Mouse (Mus musculus) liver, embryonic 13.5 days (tissue): Measurements from ENCODE around the gene Slc43a2. TPM values are rescaled to one million over a fixed set of nuclear protein-coding genes. Genes with fewer than 3 reads are reported as not detected.

ENCODE experiments used
- ATAC-seq: fragments of 200-750 bp; cut with Nextera tagmentation; 2 replicates; pipeline ENCODE4 v1.8.0; 2017; ENCODE audit warnings: low read depth, mild to moderate bottlenecking, moderate number of reproducible peaks, moderate library complexity
- DNase-seq: peaks from one replicate; pipeline ENCODE4 v3.0.0; 2022
- H3K27ac ChIP-seq: fragments of 300-500 bp; sonication (generic); 2 replicates; pipeline ENCODE4 v1.5.1; 2015; ENCODE audit warnings: moderate library complexity, mild to moderate bottlenecking, inconsistent platforms
- H3K27me3 ChIP-seq: fragments of 300-500 bp; sonication (generic); 2 replicates; pipeline ENCODE4 v1.6.1; 2015; ENCODE audit warnings: mild to moderate bottlenecking, inconsistent platforms
- H3K36me3 ChIP-seq: fragments of 300-500 bp; sonication (generic); 2 replicates; pipeline ENCODE4 v1.6.1; 2015; ENCODE audit warnings: mild to moderate bottlenecking, inconsistent platforms
- H3K4me1 ChIP-seq: fragments of 300-500 bp; sonication (generic); replicated peaks from 2 replicates; pipeline ENCODE4 v1.6.1; 2015; ENCODE audit warnings: inconsistent platforms
- H3K4me2 ChIP-seq: fragments of 300-500 bp; sonication (generic); 2 replicates; pipeline ENCODE4 v1.6.1; 2015; ENCODE audit warnings: inconsistent platforms, mild to moderate bottlenecking, moderate library complexity
- H3K4me3 ChIP-seq: fragments of 300-500 bp; sonication (generic); replicated peaks from 2 replicates; pipeline ENCODE4 v1.5.1; 2015; ENCODE audit warnings: mild to moderate bottlenecking, inconsistent platforms
- H3K9ac ChIP-seq: fragments of 300-500 bp; sonication (generic); 2 replicates; pipeline ENCODE4 v1.6.1; 2015; ENCODE audit warnings: mild to moderate bottlenecking, inconsistent platforms
- H3K9me3 ChIP-seq: fragments of 300-500 bp; sonication (generic); replicated peaks from 2 replicates; pipeline ENCODE4 v1.6.1; 2016; ENCODE audit warnings: inconsistent platforms
- WGBS: fragments of 180-500 bp; shearing (Covaris S2); methylation state at CpG from one replicate; pipeline ENCODE4 v1.1.7; 2015; ENCODE audit not compliant: insufficient replicate concordance; 5-methylcytosine and 5-hydroxymethylcytosine counted together
- polyA plus RNA-seq: library from polyadenylated mRNA; unstranded; fragments of >200 nt; fragmentation: Nextera tagmentation; extraction: Ambion mirVana; gene quantifications from 2 replicates; pipeline ENCODE4 v1.2.1, GENCODE M21; 2015

Slc43a2 gene
- polyA plus RNA-seq, 1 experiment from 2014 or later: 3.7 TPM

DNA sequence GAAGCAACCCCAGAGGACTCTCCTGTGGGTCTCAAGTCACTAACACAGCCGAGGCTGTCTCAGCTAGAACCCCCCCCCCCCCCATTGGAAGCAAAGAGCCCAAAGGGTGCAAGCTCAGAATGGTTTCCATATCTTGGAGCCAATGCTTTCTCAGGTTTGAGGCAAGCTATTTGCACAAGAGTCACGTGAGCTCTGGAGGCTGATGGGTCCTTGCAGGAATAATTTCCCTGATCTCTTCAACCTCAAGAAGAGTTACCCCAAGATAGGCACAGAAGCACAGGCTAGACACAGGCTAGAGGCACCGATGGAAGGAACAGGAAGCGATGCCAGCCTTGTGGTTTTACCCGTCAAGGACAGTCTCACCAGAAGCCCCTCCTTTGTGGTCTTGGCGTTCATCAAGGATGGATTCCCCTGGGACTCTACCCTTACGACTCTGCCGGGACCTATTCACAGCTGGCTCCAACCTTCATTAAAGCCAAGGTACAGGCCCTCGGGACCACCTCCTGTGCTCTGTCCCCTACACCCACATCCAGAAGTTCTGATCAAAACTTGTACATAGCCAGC, 44.1 kb downstream of the Slc43a2 start:
- ATAC-seq: no peak
- H3K27ac ChIP-seq: no peak overlapping the region
- peaks cover 27% of the 10 kb centered on the region for H3K4me1 ChIP-seq
- H3K9ac ChIP-seq: no peak overlapping the region
- H3K4me2 ChIP-seq: no peak overlapping the region
- 32% methylated on average over 9 of the region's 9 CpGs for WGBS
- peaks cover 5% of the 10 kb centered on the region; the same call in 1 of the 2 replicates for H3K27me3 ChIP-seq
- H3K9me3 ChIP-seq: no peaks in the 10 kb centered on the region
- no peak overlapping the region for H3K4me3 ChIP-seq
- DNase-seq: no peak
- H3K36me3 ChIP-seq: no peaks in the 10 kb centered on the region

GRCm38 (mm10) chr11:75578609-75579008, 47.1 kb downstream of the Slc43a2 start:
- WGBS: 76% methylated on average over 5 of the region's 5 CpGs
- H3K27me3 ChIP-seq: no peaks in the 10 kb centered on the region
- DNase-seq: no peak

DNA sequence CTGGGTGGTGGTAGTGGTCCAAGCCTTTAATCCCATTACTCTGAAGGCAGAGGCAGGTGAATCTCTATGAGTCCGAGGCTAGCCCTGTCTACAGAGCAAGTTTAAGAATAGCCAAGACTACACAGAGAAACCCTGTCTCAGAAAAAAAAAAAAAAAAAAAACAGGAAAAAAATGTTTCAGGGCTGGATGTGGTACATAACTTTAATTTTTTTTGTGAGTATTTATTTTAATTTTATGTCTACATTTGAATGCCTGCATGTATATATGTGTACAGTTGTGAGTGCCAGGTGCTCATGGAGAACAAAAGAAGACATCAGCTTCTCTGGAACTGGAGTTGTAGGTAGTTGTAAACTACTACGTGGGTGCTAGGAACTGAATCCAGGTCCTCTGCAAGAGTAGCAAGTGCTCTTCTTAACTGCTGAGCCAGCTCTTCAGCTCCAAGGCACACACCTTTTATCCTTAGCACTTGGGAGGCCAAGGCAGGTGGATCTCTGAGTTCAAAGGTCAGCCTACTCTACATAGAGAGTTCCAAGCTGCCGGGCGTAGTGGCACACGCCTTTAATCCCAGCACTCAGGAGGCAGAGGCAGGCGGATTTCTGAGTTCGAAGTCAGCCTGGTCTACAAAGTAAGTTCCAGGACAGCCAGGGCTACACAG, 50.1 kb downstream of the Slc43a2 start:
- no peaks in the 10 kb centered on the region for H3K36me3 ChIP-seq
- WGBS: 87% methylated on average over 7 of the region's 7 CpGs
- no peak overlapping the region for H3K4me3 ChIP-seq
- ATAC-seq (no peak), DNase-seq (no peak)
- H3K9me3 ChIP-seq: no peaks in the 10 kb centered on the region
- no peaks in the 10 kb centered on the region for H3K4me1 ChIP-seq
- no peak overlapping the region for H3K4me2 ChIP-seq
- no peaks in the 10 kb centered on the region for H3K27me3 ChIP-seq
- no peak overlapping the region for H3K27ac ChIP-seq
- no peak overlapping the region for H3K9ac ChIP-seq

More at GRCm38 (mm10) chr11:75578609-75579008, 47.1 kb downstream of the Slc43a2 start:
- Histone ChIP-seq H3K4me3 (no peak overlapping the region), H3K27ac (no peak overlapping the region), H3K9ac (no peak overlapping the region), H3K36me3 (no peaks in the 10 kb centered on the region), H3K4me2 (no peak overlapping the region), H3K9me3 (no peaks in the 10 kb centered on the region), H3K4me1 (no peaks in the 10 kb centered on the region)
- ATAC-seq: no peak

- no peak for DNase-seq
- no peaks in the 10 kb centered on the region for H3K36me3 ChIP-seq
- no peaks in the 10 kb centered on the region for H3K9me3 ChIP-seq
- H3K4me1 ChIP-seq: peaks cover 10% of the 10 kb centered on the region
- H3K27me3 ChIP-seq: no peaks in the 10 kb centered on the region
- no peak overlapping the region for H3K4me3 ChIP-seq
- 65% methylated on average over 2 of the region's 2 CpGs for WGBS
- H3K9ac ChIP-seq: no peak overlapping the region
- ATAC-seq: no peak
- H3K27ac ChIP-seq: no peak overlapping the region
- H3K4me2 ChIP-seq: no peak overlapping the region
These were observed 52.0 kb downstream of the Slc43a2 start for GRCm38 (mm10) chr11:75583521-75583920.

DNA sequence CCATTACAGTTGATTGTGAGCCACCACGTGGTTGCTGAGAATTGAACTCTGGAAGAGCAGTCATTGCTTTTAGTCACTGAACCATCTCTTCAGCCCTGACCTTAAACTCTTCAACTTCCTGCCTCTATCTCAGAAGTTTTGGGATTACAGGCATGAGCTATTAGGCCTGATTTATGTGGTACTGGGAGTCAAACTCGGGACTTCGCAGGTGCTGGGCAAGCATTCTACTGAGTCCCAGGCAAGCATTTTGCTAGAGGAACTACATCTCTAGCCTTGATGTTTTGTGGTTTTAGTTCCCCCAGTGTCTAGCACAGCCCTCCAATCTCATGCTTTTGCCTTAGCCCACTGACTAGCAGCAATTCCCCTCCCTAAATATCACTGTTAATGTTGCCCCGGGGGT, 53.6 kb downstream of the Slc43a2 start:
- Histone ChIP-seq H3K9me3 (no peaks in the 10 kb centered on the region), H3K4me1 (peaks cover 22% of the 10 kb centered on the region), H3K27ac (no peak overlapping the region), H3K9ac (no peak overlapping the region), H3K27me3 (no peaks in the 10 kb centered on the region), H3K4me3 (no peak overlapping the region), H3K36me3 (no peaks in the 10 kb centered on the region), H3K4me2 (no peak overlapping the region)
- DNase-seq (no peak), ATAC-seq (no peak)
- 49% methylated on average over 4 of the region's 4 CpGs for WGBS

GRCm38 (mm10) chr11:75585978-75586377, 54.5 kb downstream of the Slc43a2 start:
- no peak overlapping the region for H3K4me2 ChIP-seq
- H3K9ac ChIP-seq: no peak overlapping the region
- H3K4me1 ChIP-seq: peaks cover 27% of the 10 kb centered on the region
- WGBS: 67% methylated on average over 5 of the region's 5 CpGs
- H3K27me3 ChIP-seq: no peaks in the 10 kb centered on the region
- no peaks in the 10 kb centered on the region for H3K36me3 ChIP-seq
- H3K4me3 ChIP-seq: no peak overlapping the region
- DNase-seq (no peak), ATAC-seq (no peak)
- no peak overlapping the region for H3K27ac ChIP-seq
- H3K9me3 ChIP-seq: no peaks in the 10 kb centered on the region

DNA sequence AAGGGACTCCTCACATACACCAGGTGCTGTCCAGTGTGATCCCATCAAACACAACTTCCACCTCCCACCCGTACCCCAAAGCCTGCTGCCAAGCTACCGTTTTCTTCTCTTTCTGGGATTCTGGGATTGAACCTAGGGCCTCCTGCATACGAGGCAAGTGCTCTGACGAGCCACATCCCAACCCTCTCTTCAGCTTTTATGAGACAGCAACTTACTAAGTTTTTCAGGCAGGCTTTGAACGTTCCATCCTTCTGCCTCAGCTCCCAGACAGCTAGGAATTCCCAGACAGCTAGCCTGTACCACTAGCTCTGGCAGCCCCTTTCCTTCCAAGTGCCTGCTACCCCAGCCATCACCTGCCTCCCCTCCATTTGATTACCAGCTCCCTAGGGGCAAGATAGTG, 55.5 kb downstream of the Slc43a2 start:
- DNase-seq (no peak), ATAC-seq (no peak)
- no peaks in the 10 kb centered on the region for H3K27me3 ChIP-seq
- H3K9me3 ChIP-seq: no peaks in the 10 kb centered on the region
- peak overlapping the region; percentile 99; the same call in 1 of the 2 replicates for H3K4me2 ChIP-seq
- no peak overlapping the region for H3K4me3 ChIP-seq
- H3K36me3 ChIP-seq: no peaks in the 10 kb centered on the region
- H3K9ac ChIP-seq: no peak overlapping the region
- H3K4me1 ChIP-seq: peaks cover 28% of the 10 kb centered on the region
- WGBS: 68% methylated on average over 5 of the region's 5 CpGs
- H3K27ac ChIP-seq: no peak overlapping the region

DNA sequence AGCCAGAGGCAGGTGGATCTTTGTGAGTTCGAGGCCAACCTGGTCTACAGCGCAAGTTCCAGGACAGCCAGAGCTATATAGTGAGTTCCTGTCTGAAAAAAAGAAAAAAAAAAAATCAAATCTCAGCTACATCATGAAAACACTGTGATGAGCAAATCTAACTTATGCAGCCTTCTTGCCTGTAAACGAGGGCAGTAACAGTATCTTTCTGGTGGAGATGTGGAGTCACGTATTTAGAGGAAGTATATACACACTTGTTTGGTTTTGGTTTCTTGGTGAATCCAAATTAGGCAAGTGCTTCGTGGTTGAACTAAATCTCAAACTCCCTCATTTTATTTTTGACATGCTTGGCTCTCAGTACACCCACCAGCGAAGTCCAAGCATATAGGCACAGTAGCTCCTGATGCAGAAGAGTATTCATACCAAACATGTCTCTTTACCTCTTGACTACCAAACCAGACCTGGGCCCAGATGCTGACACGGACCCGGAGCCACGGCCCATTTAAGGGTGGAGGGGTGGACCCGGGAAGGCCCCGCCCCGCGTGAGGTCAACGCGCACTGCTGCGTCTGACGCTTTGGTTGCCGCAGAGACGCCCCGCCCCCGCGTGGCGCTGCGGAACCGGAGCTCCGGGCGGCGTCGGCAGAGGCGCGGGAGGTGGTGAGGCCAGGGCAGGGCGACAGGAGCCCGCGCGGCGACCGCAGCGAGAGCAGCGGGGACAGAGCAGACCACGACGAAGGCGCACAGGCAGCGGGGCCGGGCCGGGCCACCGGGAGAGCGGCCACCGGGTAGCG, 56.2 kb downstream of the Slc43a2 start, which contains the start of gene Pitpna:
TSS of gene Pitpna (plus strand) at position 605 of the 792 bp plus-strand sequence.
- Histone ChIP-seq H3K4me2 (peak within 1 kb of the TSS; percentile 99), H3K27me3 (no peaks in the 10 kb centered on the region), H3K27ac (peak within 1 kb of the TSS; percentile 85), H3K36me3 (peaks cover 7% of the 10 kb centered on the region; the same call in 1 of the 2 replicates), H3K4me1 (peaks cover 35% of the 10 kb centered on the region), H3K9me3 (no peaks in the 10 kb centered on the region), H3K9ac (peak within 1 kb of the TSS; percentile 96), H3K4me3 (peak within 1 kb of the TSS; percentile 92)
- 3% methylated on average over 49 of the region's 49 CpGs for WGBS
- peak; percentile 89 for ATAC-seq
- peak; percentile 90 for DNase-seq

GRCm38 (mm10) chr11:75588285-75588941, 56.9 kb downstream of the Slc43a2 start:
- under 1% methylated on average over 37 of the region's 37 CpGs for WGBS

DNA sequence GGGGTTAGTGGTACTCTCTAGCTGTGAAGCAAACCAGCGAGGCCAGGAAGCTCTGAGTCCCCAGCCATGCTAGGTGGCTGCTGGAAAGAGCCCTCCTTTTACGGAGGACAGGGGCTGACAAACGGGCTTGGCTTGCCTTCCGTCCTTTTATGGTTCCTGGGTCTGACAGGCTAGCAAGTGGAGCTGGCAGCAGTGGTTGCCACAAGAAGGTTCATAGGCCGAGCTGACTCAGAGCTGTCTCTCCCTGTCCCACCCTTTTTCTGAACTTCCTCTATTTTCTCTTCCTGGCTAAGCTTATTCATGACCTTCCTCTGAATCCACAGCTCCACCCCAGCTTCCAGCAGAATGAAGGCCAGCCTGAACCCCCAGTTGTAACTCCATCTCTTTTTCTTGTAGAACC, 61.1 kb downstream of the Slc43a2 start:
- H3K4me1 ChIP-seq: peaks cover 65% of the 10 kb centered on the region
- H3K4me2 ChIP-seq: no peak overlapping the region
- H3K9me3 ChIP-seq: no peaks in the 10 kb centered on the region
- 48% methylated on average over 5 of the region's 5 CpGs for WGBS
- H3K27me3 ChIP-seq: no peaks in the 10 kb centered on the region
- no peak overlapping the region for H3K9ac ChIP-seq
- DNase-seq (no peak), ATAC-seq (no peak)
- H3K36me3 ChIP-seq: peaks cover 33% of the 10 kb centered on the region
- H3K4me3 ChIP-seq: no peak overlapping the region
- H3K27ac ChIP-seq: 0 out of 2 replicates have a peak overlapping the region, but pooled peaks have one; percentile 11

More at GRCm38 (mm10) chr11:75588285-75588941, 56.9 kb downstream of the Slc43a2 start:
- ATAC-seq (peak; percentile 64), DNase-seq (peak; percentile 28)
- peak overlapping the region; percentile 92 for H3K4me3 ChIP-seq
- no peaks in the 10 kb centered on the region for H3K27me3 ChIP-seq
- peaks cover 14% of the 10 kb centered on the region for H3K36me3 ChIP-seq
- H3K9ac ChIP-seq: peak overlapping the region; percentile 96
- H3K9me3 ChIP-seq: no peaks in the 10 kb centered on the region
- H3K4me1 ChIP-seq: peaks cover 38% of the 10 kb centered on the region
- H3K4me2 ChIP-seq: peak overlapping the region; percentile 99
- peak overlapping the region; percentile 85 for H3K27ac ChIP-seq

DNA sequence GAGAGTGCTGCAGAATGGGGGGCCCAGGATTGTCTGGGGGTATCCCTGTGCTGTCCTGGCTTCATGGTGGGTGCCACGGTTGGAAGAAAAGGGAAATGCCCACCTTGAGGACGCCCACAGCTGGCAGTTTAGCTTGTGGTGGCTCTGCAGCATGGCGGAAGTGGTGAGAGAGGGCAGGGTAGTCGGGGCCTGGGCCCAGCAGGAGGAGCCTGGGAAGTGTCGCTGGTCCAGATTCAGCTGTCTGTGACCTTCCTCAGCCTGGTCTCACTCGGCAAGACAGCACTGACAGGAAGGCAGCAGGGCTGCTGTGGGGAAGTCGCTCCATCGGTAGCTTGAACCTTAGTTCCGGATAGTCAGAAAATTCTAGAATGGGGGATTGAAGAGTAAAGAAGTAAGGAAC, 62.9 kb downstream of the Slc43a2 start:
- Histone ChIP-seq H3K27ac (no peak overlapping the region), H3K9me3 (no peaks in the 10 kb centered on the region), H3K27me3 (no peaks in the 10 kb centered on the region), H3K4me2 (no peak overlapping the region), H3K4me1 (peaks cover 51% of the 10 kb centered on the region), H3K36me3 (peaks cover 46% of the 10 kb centered on the region), H3K9ac (no peak overlapping the region), H3K4me3 (no peak overlapping the region)
- 65% methylated on average over 9 of the region's 9 CpGs for WGBS
- DNase-seq: no peak
- ATAC-seq: no peak
